Mouse (Mus musculus): ENCODE results near the gene Smndc1. TPM values are rescaled to one million over a fixed set of nuclear protein-coding genes. Genes with fewer than 3 reads are reported as not detected.

Gene Smndc1
- polyA plus RNA-seq (2012; rRNA removed) (25.6 and 33.9 TPM in 2 replicates), polyA plus RNA-seq (2014; fragmentation: Nextera tagmentation; extraction: Ambion mirVana) (38.6 and 40.3 TPM in 2 replicates)

- ATAC-seq (ENCODE audit: low FRiP score, low read depth) (peak; percentile 98), DNase-seq (ENCODE audit: low spot score) (peak; percentile 100)
- H3K4me3 ChIP-seq (replicated peaks; ENCODE audit: low read length): peak within 1 kb of the TSS; percentile 81
- under 1% methylated on average over 48 of the region's 48 CpGs for WGBS
- H3K4me1 ChIP-seq (ENCODE audit: control insufficient read depth, insufficient read depth, low read length): peaks cover 8% of the 10 kb centered on the region
- peak within 1 kb of the TSS; percentile 98 for H3K27ac ChIP-seq (replicated peaks; ENCODE audit: low read depth, low read length)
- no peaks in the 10 kb centered on the region for H3K27me3 ChIP-seq (ENCODE audit: control insufficient read depth, insufficient read depth, low read length)
- H3K4me2 ChIP-seq (replicated peaks; ENCODE audit: low read depth, low read length, severe bottlenecking): peak within 1 kb of the TSS; percentile 71
- peak within 1 kb of the TSS; percentile 97 for H3K9ac ChIP-seq (ENCODE audit: low read depth, low read length, severe bottlenecking)
- peak; percentile 93; the same call in 1 of the 2 replicates for TF ChIP-seq POLR2A (IDR thresholded peaks at IDR 0.05; ENCODE audit: borderline replicate concordance, extremely low read depth, insufficient read depth, insufficient read length)
- no peaks in the 10 kb centered on the region for H3K9me3 ChIP-seq (ENCODE audit: control insufficient read depth, low read length)
- peaks cover 33% of the 10 kb centered on the region for H3K36me3 ChIP-seq (ENCODE audit: control insufficient read depth, insufficient read depth, low read length)
These were observed at the start of gene Smndc1 for GRCm38 (mm10) chr19:53390495-53391007. Gene Smndc1 (minus strand): TSS chr19:53390578.

GRCm38 (mm10) chr19:53439340-53439739 lies 49.0 kb upstream of the Smndc1 start:
- ATAC-seq (ENCODE audit: low FRiP score, low read depth): no peak
- H3K9me3 ChIP-seq (ENCODE audit: control insufficient read depth, low read length): no peaks in the 10 kb centered on the region
- no peaks in the 10 kb centered on the region for H3K4me1 ChIP-seq (ENCODE audit: control insufficient read depth, insufficient read depth, low read length)
- no peak overlapping the region for H3K4me2 ChIP-seq (replicated peaks; ENCODE audit: low read depth, low read length, severe bottlenecking)
- no peak overlapping the region for H3K4me3 ChIP-seq (replicated peaks; ENCODE audit: low read length)
- TF ChIP-seq POLR2A (IDR thresholded peaks at IDR 0.05; ENCODE audit: borderline replicate concordance, extremely low read depth, insufficient read depth, insufficient read length): no peak
- H3K27ac ChIP-seq (replicated peaks; ENCODE audit: low read depth, low read length): no peak overlapping the region
- no peaks in the 10 kb centered on the region for H3K36me3 ChIP-seq (ENCODE audit: control insufficient read depth, insufficient read depth, low read length)
- 76% methylated on average over 7 of the region's 7 CpGs for WGBS
- no peak for DNase-seq (ENCODE audit: low spot score)
- no peak overlapping the region for H3K9ac ChIP-seq (ENCODE audit: low read depth, low read length, severe bottlenecking)
- no peaks in the 10 kb centered on the region for H3K27me3 ChIP-seq (ENCODE audit: control insufficient read depth, insufficient read depth, low read length)

DNA sequence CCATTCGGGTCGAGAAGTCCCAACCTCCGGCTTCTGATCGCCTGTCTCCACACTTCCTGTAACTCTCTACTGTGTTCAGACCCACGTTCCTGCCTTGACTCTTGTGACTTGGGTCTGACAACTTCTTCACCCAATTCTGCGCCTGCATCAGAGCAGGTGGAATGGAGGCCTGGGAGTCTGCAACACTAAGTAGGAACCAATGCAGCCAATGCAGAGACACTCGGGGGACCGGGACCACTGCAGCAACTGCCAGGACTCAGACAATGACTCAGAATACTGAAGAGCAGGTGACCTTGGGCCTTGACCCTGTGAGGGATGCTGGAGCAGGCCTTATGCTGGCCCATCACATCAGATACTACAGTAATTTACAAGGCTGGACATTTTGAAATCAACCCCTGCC lies 47.6 kb upstream of the Smndc1 start:
- Histone ChIP-seq H3K27ac (replicated peaks; ENCODE audit: low read depth, low read length) (no peak overlapping the region), H3K4me1 (ENCODE audit: control insufficient read depth, insufficient read depth, low read length) (no peaks in the 10 kb centered on the region), H3K9ac (ENCODE audit: low read depth, low read length, severe bottlenecking) (no peak overlapping the region), H3K4me2 (replicated peaks; ENCODE audit: low read depth, low read length, severe bottlenecking) (no peak overlapping the region), H3K4me3 (replicated peaks; ENCODE audit: low read length) (no peak overlapping the region), H3K27me3 (ENCODE audit: control insufficient read depth, insufficient read depth, low read length) (no peaks in the 10 kb centered on the region), H3K36me3 (ENCODE audit: control insufficient read depth, insufficient read depth, low read length) (no peaks in the 10 kb centered on the region), H3K9me3 (ENCODE audit: control insufficient read depth, low read length) (no peaks in the 10 kb centered on the region)
- WGBS: 90% methylated on average over 8 of the region's 8 CpGs
- DNase-seq (ENCODE audit: low spot score): no peak
- no peak for TF ChIP-seq POLR2A (IDR thresholded peaks at IDR 0.05; ENCODE audit: borderline replicate concordance, extremely low read depth, insufficient read depth, insufficient read length)
- ATAC-seq (ENCODE audit: low FRiP score, low read depth): no peak

DNA sequence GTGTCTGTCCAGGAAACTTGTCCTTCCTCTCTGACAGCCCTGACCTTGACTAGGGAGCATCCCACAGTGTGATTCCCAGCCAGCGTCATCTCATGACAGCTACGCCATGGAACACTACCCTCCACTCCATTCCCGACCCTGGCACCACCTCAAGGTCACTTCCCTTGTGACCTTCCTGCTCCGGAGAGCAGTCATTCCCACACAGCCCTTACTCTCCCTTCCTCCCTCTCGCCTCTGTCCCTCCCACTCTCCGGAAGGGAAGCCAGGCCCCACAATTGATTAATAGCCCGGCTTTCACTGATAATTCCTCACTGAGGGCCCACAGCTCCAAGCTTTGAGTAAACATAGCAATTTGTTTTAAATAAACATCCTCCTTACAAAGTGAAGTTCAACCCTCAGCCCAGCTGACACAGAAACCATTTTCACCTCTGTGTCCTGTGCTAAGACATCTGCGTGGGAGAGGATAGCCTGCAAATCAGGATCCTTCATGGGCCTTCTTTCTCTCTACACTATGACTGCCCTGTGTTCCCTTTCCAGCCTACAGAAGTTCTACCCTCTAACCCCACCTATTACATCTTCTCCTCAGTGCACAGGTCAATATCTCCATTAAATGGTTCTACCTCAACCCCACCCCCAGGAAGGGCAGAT lies 47.1 kb upstream of the Smndc1 start:
- no peak for TF ChIP-seq POLR2A (IDR thresholded peaks at IDR 0.05; ENCODE audit: borderline replicate concordance, extremely low read depth, insufficient read depth, insufficient read length)
- Histone ChIP-seq H3K4me2 (replicated peaks; ENCODE audit: low read depth, low read length, severe bottlenecking) (no peak overlapping the region), H3K9me3 (ENCODE audit: control insufficient read depth, low read length) (no peaks in the 10 kb centered on the region), H3K4me3 (replicated peaks; ENCODE audit: low read length) (no peak overlapping the region), H3K27me3 (ENCODE audit: control insufficient read depth, insufficient read depth, low read length) (no peaks in the 10 kb centered on the region), H3K4me1 (ENCODE audit: control insufficient read depth, insufficient read depth, low read length) (no peaks in the 10 kb centered on the region), H3K27ac (replicated peaks; ENCODE audit: low read depth, low read length) (no peak overlapping the region), H3K36me3 (ENCODE audit: control insufficient read depth, insufficient read depth, low read length) (no peaks in the 10 kb centered on the region), H3K9ac (ENCODE audit: low read depth, low read length, severe bottlenecking) (no peak overlapping the region)
- ATAC-seq (ENCODE audit: low FRiP score, low read depth) (no peak), DNase-seq (ENCODE audit: low spot score) (no peak)
- 36% methylated on average over 8 of the region's 8 CpGs for WGBS

DNA sequence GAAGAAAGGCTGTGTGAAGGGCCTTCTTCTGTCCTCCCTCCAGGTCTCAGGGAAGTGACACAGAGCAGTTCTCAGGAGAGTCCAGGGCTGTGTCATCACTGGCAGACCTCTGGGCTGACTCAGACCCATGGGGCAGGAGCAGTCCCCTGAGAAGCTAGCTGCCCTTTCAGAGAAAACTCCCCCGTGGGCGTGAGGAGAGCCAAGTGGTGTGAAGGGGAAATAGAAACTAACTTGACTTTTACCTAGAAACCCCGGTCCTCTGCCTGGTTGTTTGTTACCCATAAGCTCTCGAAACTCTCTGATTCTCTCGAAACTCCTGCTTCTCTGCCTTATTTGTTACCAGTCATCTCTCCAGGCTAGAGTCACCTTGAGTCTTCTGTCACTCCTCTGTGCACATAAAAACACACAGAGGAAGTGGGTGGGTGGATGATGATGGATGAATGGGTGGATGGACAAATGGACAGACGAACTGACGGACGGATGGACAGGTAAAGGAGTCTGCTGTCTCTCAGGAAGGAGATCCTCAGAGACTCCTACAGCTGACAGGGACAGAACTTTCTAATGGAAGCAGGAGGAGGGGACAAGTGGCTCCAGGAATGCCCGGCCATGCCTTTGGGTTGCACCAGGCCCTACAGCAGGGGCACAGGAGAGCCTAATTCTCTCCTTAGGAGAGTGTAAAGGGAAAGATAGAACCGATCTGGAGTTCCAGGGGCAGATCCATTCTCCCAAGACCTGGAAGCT lies 43.7 kb upstream of the Smndc1 start:
- 78% methylated on average over 10 of the region's 10 CpGs for WGBS
- TF ChIP-seq POLR2A (IDR thresholded peaks at IDR 0.05; ENCODE audit: borderline replicate concordance, extremely low read depth, insufficient read depth, insufficient read length): no peak
- ATAC-seq (ENCODE audit: low FRiP score, low read depth) (no peak), DNase-seq (ENCODE audit: low spot score) (no peak)
- H3K4me2 ChIP-seq (replicated peaks; ENCODE audit: low read depth, low read length, severe bottlenecking): no peak overlapping the region
- no peaks in the 10 kb centered on the region for H3K36me3 ChIP-seq (ENCODE audit: control insufficient read depth, insufficient read depth, low read length)
- H3K9me3 ChIP-seq (ENCODE audit: control insufficient read depth, low read length): no peaks in the 10 kb centered on the region
- H3K27me3 ChIP-seq (ENCODE audit: control insufficient read depth, insufficient read depth, low read length): no peaks in the 10 kb centered on the region
- no peak overlapping the region for H3K27ac ChIP-seq (replicated peaks; ENCODE audit: low read depth, low read length)
- H3K4me3 ChIP-seq (replicated peaks; ENCODE audit: low read length): no peak overlapping the region
- H3K9ac ChIP-seq (ENCODE audit: low read depth, low read length, severe bottlenecking): no peak overlapping the region
- no peaks in the 10 kb centered on the region for H3K4me1 ChIP-seq (ENCODE audit: control insufficient read depth, insufficient read depth, low read length)

All from limb, embryonic 14.5 days (tissue).